Mouse (Mus musculus): ENCODE measurements at regions not wholly inside any gene's neighbourhood (a gene's known extent, or its start where the extent isn't known, plus 50 kb on each side); places are given as distances from the start of the nearest gene placed in this dataset.

DNA sequence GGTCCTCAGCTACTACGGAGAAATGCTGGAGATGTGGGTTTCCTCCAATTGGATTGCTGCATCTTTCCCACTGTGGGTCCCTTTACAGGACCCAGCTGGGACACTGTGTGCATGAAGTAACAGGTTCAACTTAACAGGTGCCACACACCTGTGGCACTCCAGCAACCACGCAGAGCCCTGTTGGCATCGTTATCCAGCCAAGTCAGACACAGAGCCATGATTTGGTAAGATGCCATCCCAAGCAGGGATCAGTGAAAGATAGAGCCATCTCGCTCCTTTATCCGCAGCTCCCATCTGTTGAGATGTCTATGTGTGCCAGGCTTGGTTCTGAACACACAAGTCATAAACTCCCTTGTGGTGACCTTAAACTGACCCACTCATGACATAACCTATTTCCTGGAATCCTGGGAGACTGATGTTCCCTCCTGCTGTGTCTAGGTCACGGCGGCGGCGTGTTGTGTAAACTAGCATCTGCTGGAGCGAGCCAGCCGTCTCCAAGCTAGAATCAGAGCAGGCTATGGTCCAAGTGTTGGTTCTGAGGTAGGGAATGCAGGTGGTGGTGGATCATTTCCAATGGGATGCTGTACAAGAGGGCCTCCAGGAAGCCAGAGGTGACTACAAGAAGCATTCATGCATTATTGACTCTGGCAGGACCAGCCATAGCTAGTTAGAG lies 164.5 kb upstream of the Lnx1 start:
- H3K27ac ChIP-seq (replicated peaks; ENCODE audit: low read depth, low read length), result no peak overlapping the region
- ATAC-seq (replicated peaks; ENCODE audit: insufficient number of reproducible peaks, low FRiP score, low TSS enrichment, low read depth), result no peak
- WGBS, result 94% methylated on average over 11 of the region's 11 CpGs
- DNase-seq (ENCODE audit: low spot score), result no peak
- no peaks in the 10 kb centered on the region for H3K27me3 ChIP-seq (ENCODE audit: control insufficient read depth, insufficient read depth, low read length)
- no peak overlapping the region for H3K9ac ChIP-seq (replicated peaks; ENCODE audit: low read length)
- H3K4me1 ChIP-seq (ENCODE audit: control insufficient read depth, insufficient read depth, low read length), result no peaks in the 10 kb centered on the region
- H3K4me2 ChIP-seq (ENCODE audit: low read depth, low read length), result no peak overlapping the region
- no peaks in the 10 kb centered on the region for H3K36me3 ChIP-seq (replicated peaks; ENCODE audit: control insufficient read depth, insufficient read depth, low read depth, low read length)
- H3K9me3 ChIP-seq (replicated peaks; ENCODE audit: control insufficient read depth, low read length), result no peaks in the 10 kb centered on the region
- no peak overlapping the region for H3K4me3 ChIP-seq (ENCODE audit: low read depth, low read length)

DNA sequence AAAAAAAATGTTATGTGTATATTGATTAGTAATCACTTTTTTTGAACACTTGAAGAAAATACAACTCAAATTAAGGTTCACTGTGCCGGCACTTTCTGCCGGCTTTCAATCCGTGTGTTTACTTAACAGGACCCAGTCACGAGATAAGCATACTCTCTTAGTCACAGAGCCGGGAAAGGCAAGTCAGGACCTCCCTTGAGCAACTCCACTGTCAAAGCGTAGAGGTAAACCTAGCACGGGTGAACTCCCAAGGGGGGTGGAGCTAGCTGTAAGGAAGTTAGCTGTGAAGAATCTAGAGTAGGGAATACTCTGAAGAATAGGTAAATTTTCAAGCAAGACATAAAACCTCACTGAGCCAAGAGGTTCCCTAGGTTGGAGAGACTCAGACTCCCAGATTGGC lies 164.0 kb upstream of the Lnx1 start:
- WGBS, result 62% methylated on average over 7 of the region's 7 CpGs
- Histone ChIP-seq H3K27me3 (ENCODE audit: control insufficient read depth, insufficient read depth, low read length) (no peaks in the 10 kb centered on the region), H3K36me3 (replicated peaks; ENCODE audit: control insufficient read depth, insufficient read depth, low read depth, low read length) (no peaks in the 10 kb centered on the region), H3K9ac (replicated peaks; ENCODE audit: low read length) (no peak overlapping the region), H3K9me3 (replicated peaks; ENCODE audit: control insufficient read depth, low read length) (no peaks in the 10 kb centered on the region), H3K27ac (replicated peaks; ENCODE audit: low read depth, low read length) (no peak overlapping the region), H3K4me1 (ENCODE audit: control insufficient read depth, insufficient read depth, low read length) (no peaks in the 10 kb centered on the region), H3K4me3 (ENCODE audit: low read depth, low read length) (no peak overlapping the region), H3K4me2 (ENCODE audit: low read depth, low read length) (no peak overlapping the region)
- DNase-seq (ENCODE audit: low spot score), result no peak
- no peak for ATAC-seq (replicated peaks; ENCODE audit: insufficient number of reproducible peaks, low FRiP score, low TSS enrichment, low read depth)

DNA sequence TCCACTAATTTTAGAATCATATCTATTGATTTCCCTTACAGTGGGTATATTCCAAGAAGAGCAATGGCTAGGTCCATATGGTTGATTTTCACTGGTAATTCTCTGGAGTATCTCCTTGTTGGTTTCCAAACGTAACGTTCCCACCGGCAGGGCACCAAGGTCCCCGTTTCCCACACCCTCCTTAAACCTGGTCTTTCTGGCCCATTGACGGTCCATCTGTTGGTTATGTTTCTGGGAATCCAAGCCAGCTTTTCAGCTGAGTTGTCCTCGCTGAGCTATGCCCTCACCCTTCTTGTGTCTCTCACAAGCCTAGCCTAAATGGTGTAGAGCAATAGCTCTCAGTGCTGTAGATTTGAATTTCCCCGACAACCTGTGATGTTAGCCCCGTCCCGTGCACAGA lies 162.7 kb upstream of the Lnx1 start:
- H3K4me3 ChIP-seq (ENCODE audit: low read depth, low read length), result no peak overlapping the region
- no peak for ATAC-seq (replicated peaks; ENCODE audit: insufficient number of reproducible peaks, low FRiP score, low TSS enrichment, low read depth)
- H3K4me2 ChIP-seq (ENCODE audit: low read depth, low read length), result no peak overlapping the region
- H3K4me1 ChIP-seq (ENCODE audit: control insufficient read depth, insufficient read depth, low read length), result no peaks in the 10 kb centered on the region
- H3K9ac ChIP-seq (replicated peaks; ENCODE audit: low read length), result no peak overlapping the region
- 93% methylated on average over 9 of the region's 9 CpGs for WGBS
- H3K9me3 ChIP-seq (replicated peaks; ENCODE audit: control insufficient read depth, low read length), result no peaks in the 10 kb centered on the region
- no peaks in the 10 kb centered on the region for H3K27me3 ChIP-seq (ENCODE audit: control insufficient read depth, insufficient read depth, low read length)
- H3K36me3 ChIP-seq (replicated peaks; ENCODE audit: control insufficient read depth, insufficient read depth, low read depth, low read length), result no peaks in the 10 kb centered on the region
- H3K27ac ChIP-seq (replicated peaks; ENCODE audit: low read depth, low read length), result no peak overlapping the region
- DNase-seq (ENCODE audit: low spot score), result no peak

DNA sequence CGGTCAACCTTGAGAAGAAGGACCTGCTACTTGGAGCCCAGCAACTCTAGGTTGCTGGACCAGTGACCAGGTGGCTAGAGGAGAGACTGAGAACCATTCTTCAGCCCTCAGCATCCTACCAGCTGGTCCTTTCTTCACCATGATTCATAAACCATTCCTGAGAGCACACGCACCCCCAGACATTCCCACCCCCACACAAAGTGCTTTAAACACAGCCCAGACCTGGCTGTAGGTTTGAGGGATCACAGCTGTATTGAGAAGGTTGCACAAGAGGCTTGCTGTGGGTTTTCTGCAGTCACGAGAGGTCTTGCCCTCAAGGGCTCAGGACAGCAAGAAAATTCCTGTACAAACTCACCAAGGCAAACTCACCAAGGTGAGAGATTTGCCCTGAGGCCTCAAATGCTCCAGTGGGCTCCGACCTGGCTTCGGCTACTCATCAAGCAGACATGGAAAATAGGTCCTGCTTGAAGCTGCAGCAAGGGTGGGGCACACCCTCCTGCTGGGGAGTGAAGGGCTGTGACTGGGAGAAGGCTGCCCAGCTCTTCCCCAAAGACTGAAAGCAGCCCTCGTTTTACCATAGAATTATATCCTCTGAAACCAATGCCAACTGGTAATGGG lies 161.9 kb upstream of the Lnx1 start:
- no peak for DNase-seq (ENCODE audit: low spot score)
- H3K27me3 ChIP-seq (ENCODE audit: control insufficient read depth, insufficient read depth, low read length), result no peaks in the 10 kb centered on the region
- H3K4me1 ChIP-seq (ENCODE audit: control insufficient read depth, insufficient read depth, low read length), result no peaks in the 10 kb centered on the region
- no peak overlapping the region for H3K4me3 ChIP-seq (ENCODE audit: low read depth, low read length)
- WGBS, result 81% methylated on average over 6 of the region's 6 CpGs
- no peaks in the 10 kb centered on the region for H3K36me3 ChIP-seq (replicated peaks; ENCODE audit: control insufficient read depth, insufficient read depth, low read depth, low read length)
- no peak overlapping the region for H3K9ac ChIP-seq (replicated peaks; ENCODE audit: low read length)
- ATAC-seq (replicated peaks; ENCODE audit: insufficient number of reproducible peaks, low FRiP score, low TSS enrichment, low read depth), result no peak
- H3K9me3 ChIP-seq (replicated peaks; ENCODE audit: control insufficient read depth, low read length), result no peaks in the 10 kb centered on the region
- H3K4me2 ChIP-seq (ENCODE audit: low read depth, low read length), result no peak overlapping the region
- no peak overlapping the region for H3K27ac ChIP-seq (replicated peaks; ENCODE audit: low read depth, low read length)

DNA sequence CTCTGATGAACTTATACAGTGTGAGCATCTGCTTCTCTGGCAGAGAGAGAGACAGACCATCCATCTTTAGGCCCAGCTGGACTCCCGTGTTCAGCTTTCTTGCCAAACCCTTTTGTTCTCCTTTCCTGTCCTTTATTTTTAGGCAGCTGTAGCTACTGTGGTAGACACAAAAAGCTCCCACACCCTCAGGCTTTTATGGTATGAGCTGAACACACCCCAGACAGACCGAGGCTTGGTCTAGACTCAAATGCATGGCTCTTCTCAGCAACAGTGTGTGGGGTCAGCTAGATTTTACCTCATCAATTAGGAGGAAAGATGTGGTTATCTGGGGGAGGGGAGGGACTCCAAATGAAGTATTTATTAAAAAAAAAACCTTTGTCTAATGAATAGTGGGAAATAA lies 158.6 kb upstream of the Lnx1 start:
- no peak for ATAC-seq (replicated peaks; ENCODE audit: insufficient number of reproducible peaks, low FRiP score, low TSS enrichment, low read depth)
- 61% methylated on average over 2 of the region's 2 CpGs for WGBS
- no peak overlapping the region for H3K27ac ChIP-seq (replicated peaks; ENCODE audit: low read depth, low read length)

DNA sequence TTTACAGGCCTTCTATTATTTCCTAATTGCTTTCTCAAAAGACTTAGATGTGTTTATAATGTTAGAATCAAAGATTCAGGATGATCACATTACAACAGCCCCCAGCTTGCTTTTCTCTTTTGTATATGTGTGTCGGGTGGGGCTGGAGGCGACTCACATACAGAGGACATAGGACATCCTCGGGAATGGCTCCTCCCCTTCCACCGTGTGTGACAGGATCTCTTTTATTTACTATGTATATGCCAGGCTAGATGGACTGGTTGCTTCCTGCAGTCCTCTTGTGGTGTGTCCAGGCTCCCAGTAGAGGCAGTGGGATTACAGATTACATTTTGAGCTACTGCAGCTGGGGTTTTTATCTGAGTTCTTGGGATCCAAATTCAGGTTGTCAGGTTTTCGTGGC lies 155.1 kb upstream of the Lnx1 start:
- H3K27ac ChIP-seq (replicated peaks; ENCODE audit: low read depth, low read length), result no peak overlapping the region
- no peak for DNase-seq (ENCODE audit: low spot score)

More for the DNA sequence above, 158.6 kb upstream of the Lnx1 start:
- H3K9ac ChIP-seq (replicated peaks; ENCODE audit: low read length), result no peak overlapping the region
- no peaks in the 10 kb centered on the region for H3K36me3 ChIP-seq (replicated peaks; ENCODE audit: control insufficient read depth, insufficient read depth, low read depth, low read length)
- no peak for DNase-seq (ENCODE audit: low spot score)
- H3K9me3 ChIP-seq (replicated peaks; ENCODE audit: control insufficient read depth, low read length), result no peaks in the 10 kb centered on the region
- H3K4me1 ChIP-seq (ENCODE audit: control insufficient read depth, insufficient read depth, low read length), result no peaks in the 10 kb centered on the region
- no peak overlapping the region for H3K4me2 ChIP-seq (ENCODE audit: low read depth, low read length)
- no peaks in the 10 kb centered on the region for H3K27me3 ChIP-seq (ENCODE audit: control insufficient read depth, insufficient read depth, low read length)
- no peak overlapping the region for H3K4me3 ChIP-seq (ENCODE audit: low read depth, low read length)

DNA sequence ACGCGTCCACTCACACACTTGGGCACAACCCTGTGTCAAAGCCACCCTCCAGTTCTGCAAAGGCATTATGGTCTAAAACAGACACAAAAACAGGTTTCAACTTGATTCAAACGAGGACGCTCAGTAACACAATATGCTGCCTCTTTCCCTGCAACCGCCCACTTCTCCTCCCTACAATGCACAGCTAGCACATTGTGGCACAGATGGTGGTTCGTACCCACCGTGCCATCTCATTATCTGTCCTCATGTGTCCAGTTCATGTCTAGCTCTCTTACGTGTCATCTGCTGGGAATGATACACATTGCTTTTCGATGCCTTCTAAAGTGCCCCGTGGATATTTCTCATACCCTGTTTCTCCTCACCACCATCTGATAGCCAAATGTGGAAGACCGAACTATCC lies 154.4 kb upstream of the Lnx1 start:
- 82% methylated on average over 11 of the region's 11 CpGs for WGBS
- Histone ChIP-seq H3K36me3 (replicated peaks; ENCODE audit: control insufficient read depth, insufficient read depth, low read depth, low read length) (no peaks in the 10 kb centered on the region), H3K9ac (replicated peaks; ENCODE audit: low read length) (no peak overlapping the region), H3K27ac (replicated peaks; ENCODE audit: low read depth, low read length) (no peak overlapping the region), H3K4me1 (ENCODE audit: control insufficient read depth, insufficient read depth, low read length) (no peaks in the 10 kb centered on the region), H3K4me3 (ENCODE audit: low read depth, low read length) (no peak overlapping the region), H3K9me3 (replicated peaks; ENCODE audit: control insufficient read depth, low read length) (no peaks in the 10 kb centered on the region), H3K27me3 (ENCODE audit: control insufficient read depth, insufficient read depth, low read length) (no peaks in the 10 kb centered on the region), H3K4me2 (ENCODE audit: low read depth, low read length) (no peak overlapping the region)
- ATAC-seq (replicated peaks; ENCODE audit: insufficient number of reproducible peaks, low FRiP score, low TSS enrichment, low read depth), result no peak
- DNase-seq (ENCODE audit: low spot score), result no peak

More for the DNA sequence above, 155.1 kb upstream of the Lnx1 start:
- Histone ChIP-seq H3K4me3 (ENCODE audit: low read depth, low read length) (no peak overlapping the region), H3K36me3 (replicated peaks; ENCODE audit: control insufficient read depth, insufficient read depth, low read depth, low read length) (no peaks in the 10 kb centered on the region), H3K27me3 (ENCODE audit: control insufficient read depth, insufficient read depth, low read length) (no peaks in the 10 kb centered on the region), H3K4me2 (ENCODE audit: low read depth, low read length) (no peak overlapping the region), H3K4me1 (ENCODE audit: control insufficient read depth, insufficient read depth, low read length) (no peaks in the 10 kb centered on the region), H3K9ac (replicated peaks; ENCODE audit: low read length) (no peak overlapping the region), H3K9me3 (replicated peaks; ENCODE audit: control insufficient read depth, low read length) (no peaks in the 10 kb centered on the region)
- no peak for ATAC-seq (replicated peaks; ENCODE audit: insufficient number of reproducible peaks, low FRiP score, low TSS enrichment, low read depth)
- 62% methylated on average over 5 of the region's 5 CpGs for WGBS

DNA sequence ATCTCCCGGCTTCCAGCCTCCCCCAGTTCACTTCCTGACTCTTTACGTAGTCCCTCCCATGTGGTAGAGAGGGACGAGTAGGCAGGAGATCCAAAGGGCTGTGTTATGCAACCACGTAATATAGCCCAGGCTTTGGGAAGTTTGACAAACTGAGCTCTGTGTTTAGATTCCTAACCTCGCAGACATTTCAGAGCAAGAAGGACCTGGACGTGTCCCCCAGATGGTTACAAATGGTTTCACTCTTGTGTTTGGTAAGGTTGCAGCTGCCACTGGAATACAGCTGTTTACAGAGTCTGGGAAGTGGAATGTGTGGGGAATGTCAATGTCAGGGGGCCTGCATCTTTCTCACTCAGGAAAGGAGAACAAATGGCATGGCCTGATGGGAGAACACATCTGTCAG lies 145.1 kb upstream of the Lnx1 start:
- Histone ChIP-seq H3K27me3 (ENCODE audit: control insufficient read depth, insufficient read depth, low read length) (no peaks in the 10 kb centered on the region), H3K9ac (replicated peaks; ENCODE audit: low read length) (no peak overlapping the region), H3K9me3 (replicated peaks; ENCODE audit: control insufficient read depth, low read length) (no peaks in the 10 kb centered on the region), H3K27ac (replicated peaks; ENCODE audit: low read depth, low read length) (no peak overlapping the region), H3K36me3 (replicated peaks; ENCODE audit: control insufficient read depth, insufficient read depth, low read depth, low read length) (no peaks in the 10 kb centered on the region), H3K4me2 (ENCODE audit: low read depth, low read length) (no peak overlapping the region), H3K4me1 (ENCODE audit: control insufficient read depth, insufficient read depth, low read length) (no peaks in the 10 kb centered on the region), H3K4me3 (ENCODE audit: low read depth, low read length) (no peak overlapping the region)
- no peak for DNase-seq (ENCODE audit: low spot score)
- 61% methylated on average over 6 of the region's 6 CpGs for WGBS
- no peak for ATAC-seq (replicated peaks; ENCODE audit: insufficient number of reproducible peaks, low FRiP score, low TSS enrichment, low read depth)
